Mouse (Mus musculus) spleen, adult 2 months (tissue): ENCODE results near the gene Glud1.

ENCODE experiments used
- CTCF ChIP-seq: fragments of 200-500 bp; IDR thresholded peaks from 2 replicates; pipeline ENCODE4 v1.5.1; 2011; ENCODE audit warnings: mild to moderate bottlenecking, inconsistent platforms; ENCODE audit not compliant: insufficient read depth, insufficient read length, insufficient replicate concordance; ENCODE audit errors: extremely low read depth
- POLR2A ChIP-seq: fragments of 200-500 bp; IDR thresholded peaks from 2 replicates; pipeline ENCODE4 v1.6.1; 2011; ENCODE audit warnings: low read depth, low read length, inconsistent platforms

GRCm38 (mm10) chr14:34378560-34379331 is 68.2 kb downstream of the Glud1 start:
- TF ChIP-seq POLR2A (no peak), CTCF (no peak)
